Mouse (Mus musculus) midbrain, embryonic 13.5 days (tissue): ENCODE results near the gene Cnih3. TPM values are rescaled to one million over a fixed set of nuclear protein-coding genes. Genes with fewer than 3 reads are reported as not detected.

Experiments
- ATAC-seq: fragments of 200-750 bp; cut with Nextera tagmentation; 2 replicates; pipeline ENCODE4 v1.8.0; 2017; ENCODE audit warnings: mild to moderate bottlenecking, moderate TSS enrichment, moderate library complexity
- H3K27ac ChIP-seq: fragments of 300-500 bp; sonication (generic); 2 replicates; pipeline ENCODE4 v1.5.1; 2015; ENCODE audit warnings: inconsistent platforms, mild to moderate bottlenecking, moderate library complexity
- H3K27me3 ChIP-seq: fragments of 300-500 bp; sonication (generic); 2 replicates; pipeline ENCODE4 v1.6.1; 2015; ENCODE audit warnings: mild to moderate bottlenecking, inconsistent platforms
- H3K36me3 ChIP-seq: fragments of 300-500 bp; sonication (generic); 2 replicates; pipeline ENCODE4 v1.6.1; 2015; ENCODE audit warnings: mild to moderate bottlenecking, inconsistent platforms
- H3K4me1 ChIP-seq: fragments of 300-500 bp; sonication (generic); replicated peaks from 2 replicates; pipeline ENCODE4 v1.6.1; 2015; ENCODE audit warnings: inconsistent platforms
- H3K4me2 ChIP-seq: fragments of 300-500 bp; sonication (generic); replicated peaks from 2 replicates; pipeline ENCODE4 v1.6.1; 2015; ENCODE audit warnings: moderate library complexity, mild to moderate bottlenecking, inconsistent platforms
- H3K4me3 ChIP-seq: fragments of 300-500 bp; sonication (generic); replicated peaks from 2 replicates; pipeline ENCODE4 v1.5.1; 2015; ENCODE audit warnings: mild to moderate bottlenecking, inconsistent platforms
- H3K9ac ChIP-seq: fragments of 300-500 bp; sonication (generic); replicated peaks from 2 replicates; pipeline ENCODE4 v1.6.1; 2015; ENCODE audit warnings: mild to moderate bottlenecking, inconsistent platforms
- H3K9me3 ChIP-seq: fragments of 300-500 bp; sonication (generic); 2 replicates; pipeline ENCODE4 v1.6.1; 2016; ENCODE audit warnings: mild to moderate bottlenecking, inconsistent platforms
- WGBS: fragments of 180-500 bp; shearing (Covaris S2); methylation state at CpG from one replicate; pipeline ENCODE4 v1.1.7; 2015; 5-methylcytosine and 5-hydroxymethylcytosine counted together
- polyA plus RNA-seq: library from polyadenylated mRNA; unstranded; fragments of >200 nt; fragmentation: Nextera tagmentation; extraction: Ambion mirVana; gene quantifications from 2 replicates; pipeline ENCODE4 v1.2.1, GENCODE M21; 2015

Gene Cnih3
- polyA plus RNA-seq, 1 experiment from 2014 or later = 3.8 TPM

DNA sequence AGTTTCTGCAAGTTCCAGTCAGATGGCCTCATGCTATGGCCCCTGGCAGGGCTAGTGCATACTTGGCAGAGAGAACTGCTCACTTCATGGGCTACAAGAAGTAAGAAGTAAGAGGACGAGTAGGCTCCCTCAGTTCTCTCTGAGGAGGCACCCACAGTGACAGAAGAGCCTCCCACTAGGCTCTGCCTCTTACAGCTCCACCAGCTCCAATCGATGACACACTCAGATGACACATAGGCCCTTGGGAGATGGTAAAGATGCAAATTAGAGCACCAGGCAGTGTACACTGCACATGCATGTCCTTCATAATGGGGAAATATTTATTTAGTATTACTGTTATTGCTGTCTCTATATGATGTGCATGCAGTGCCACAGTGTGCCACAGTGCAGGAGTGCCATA lies 62.6 kb downstream of the Cnih3 start:
- ATAC-seq = no peak
- WGBS = 75% methylated on average over 2 of the region's 2 CpGs
- H3K4me3 ChIP-seq = no peak overlapping the region

DNA sequence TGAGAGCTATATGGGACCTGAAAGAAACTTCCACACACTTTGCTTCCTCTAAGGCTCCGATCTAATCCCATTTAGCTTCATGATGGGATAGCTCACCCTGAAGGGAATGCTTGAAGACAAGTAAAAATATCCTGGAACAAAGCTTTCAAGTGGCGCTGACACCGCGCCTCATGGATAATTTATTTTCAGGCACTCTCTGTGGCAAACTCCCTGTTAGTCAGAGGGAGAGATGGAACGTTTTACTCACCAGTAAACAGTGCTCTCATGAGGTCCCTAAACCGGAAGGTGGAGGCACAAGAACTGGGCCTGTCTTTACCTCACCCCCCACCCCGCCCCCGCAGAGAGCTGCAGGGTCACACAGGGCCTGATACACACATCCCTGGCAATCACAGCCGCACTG lies 64.4 kb downstream of the Cnih3 start:
- H3K27me3 ChIP-seq = no peaks in the 10 kb centered on the region
- WGBS = 69% methylated on average over 9 of the region's 9 CpGs
- no peak overlapping the region for H3K9ac ChIP-seq
- peaks cover 21% of the 10 kb centered on the region for H3K4me1 ChIP-seq
- no peak for ATAC-seq
- H3K9me3 ChIP-seq = no peaks in the 10 kb centered on the region
- H3K4me2 ChIP-seq = no peak overlapping the region
- no peak overlapping the region for H3K27ac ChIP-seq
- no peaks in the 10 kb centered on the region for H3K36me3 ChIP-seq
- no peak overlapping the region for H3K4me3 ChIP-seq

More for the DNA sequence above, 62.6 kb downstream of the Cnih3 start:
- Histone ChIP-seq H3K9ac (no peak overlapping the region), H3K27me3 (no peaks in the 10 kb centered on the region), H3K9me3 (no peaks in the 10 kb centered on the region), H3K4me1 (peaks cover 27% of the 10 kb centered on the region), H3K4me2 (no peak overlapping the region), H3K27ac (no peak overlapping the region), H3K36me3 (no peaks in the 10 kb centered on the region)

DNA sequence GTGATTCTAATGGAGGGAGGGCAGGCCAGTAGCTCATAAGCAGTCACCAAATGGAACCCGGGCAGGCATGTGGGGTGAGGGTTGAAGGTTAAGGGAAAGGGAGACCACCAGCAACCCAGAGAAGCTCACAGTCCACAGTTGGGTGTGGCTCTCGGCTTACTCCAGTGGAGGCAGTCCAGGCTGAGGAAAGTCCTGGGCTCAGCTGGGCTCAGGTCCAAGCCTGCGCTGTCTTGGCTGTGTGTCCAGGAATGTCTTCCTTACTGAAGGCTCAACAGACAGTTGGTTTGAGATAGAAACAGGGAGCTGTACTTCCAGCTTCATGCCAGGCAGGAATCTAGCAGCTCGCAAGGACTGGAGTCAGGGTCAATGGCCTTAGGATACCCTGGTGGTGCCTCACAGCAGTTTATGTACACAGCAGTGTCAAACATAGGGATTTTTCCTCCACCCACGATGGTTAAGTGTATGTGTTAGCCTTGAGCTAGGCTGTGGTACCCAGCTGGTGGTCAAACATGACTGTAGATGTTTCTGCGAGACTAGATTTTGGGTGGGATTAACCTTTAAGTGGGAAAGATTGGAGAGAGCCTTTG lies 65.6 kb downstream of the Cnih3 start:
- H3K4me1 ChIP-seq = peaks cover 27% of the 10 kb centered on the region
- no peak overlapping the region for H3K4me2 ChIP-seq
- no peak overlapping the region for H3K27ac ChIP-seq
- H3K27me3 ChIP-seq = no peaks in the 10 kb centered on the region
- ATAC-seq = no peak
- WGBS = 81% methylated on average over 6 of the region's 6 CpGs
- H3K9ac ChIP-seq = no peak overlapping the region
- no peak overlapping the region for H3K4me3 ChIP-seq
- no peaks in the 10 kb centered on the region for H3K9me3 ChIP-seq
- no peaks in the 10 kb centered on the region for H3K36me3 ChIP-seq

DNA sequence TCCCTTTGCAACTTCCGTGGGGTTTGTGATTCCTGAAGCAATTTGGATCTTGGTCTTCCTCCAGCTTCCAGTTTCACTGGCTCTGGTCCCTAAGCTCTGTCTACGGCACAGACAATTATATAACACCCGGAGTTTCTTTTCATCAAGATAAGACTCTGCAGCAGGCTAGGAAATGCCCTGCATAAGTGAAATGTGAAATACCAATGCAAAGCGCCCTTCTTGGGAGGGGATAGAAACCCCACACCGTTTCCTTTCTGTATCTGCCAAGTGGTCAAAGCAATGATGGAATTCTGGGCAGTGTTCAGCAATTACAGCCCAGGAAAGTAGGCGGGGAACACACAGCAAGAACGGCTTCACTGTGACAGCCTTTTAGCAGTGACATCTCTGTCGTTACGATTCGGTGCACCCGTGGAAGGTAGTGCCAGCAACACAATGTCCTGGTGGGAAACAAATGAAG lies 67.7 kb downstream of the Cnih3 start:
- Histone ChIP-seq H3K27me3 (no peaks in the 10 kb centered on the region), H3K9me3 (no peaks in the 10 kb centered on the region), H3K36me3 (no peaks in the 10 kb centered on the region), H3K27ac (no peak overlapping the region; the same call in 1 of the 2 replicates), H3K4me2 (no peak overlapping the region), H3K4me3 (no peak overlapping the region), H3K4me1 (peaks cover 28% of the 10 kb centered on the region), H3K9ac (no peak overlapping the region)
- ATAC-seq = 0 out of 2 replicates have a peak, but pooled peaks have one; percentile 17
- 29% methylated on average over 11 of the region's 11 CpGs for WGBS

DNA sequence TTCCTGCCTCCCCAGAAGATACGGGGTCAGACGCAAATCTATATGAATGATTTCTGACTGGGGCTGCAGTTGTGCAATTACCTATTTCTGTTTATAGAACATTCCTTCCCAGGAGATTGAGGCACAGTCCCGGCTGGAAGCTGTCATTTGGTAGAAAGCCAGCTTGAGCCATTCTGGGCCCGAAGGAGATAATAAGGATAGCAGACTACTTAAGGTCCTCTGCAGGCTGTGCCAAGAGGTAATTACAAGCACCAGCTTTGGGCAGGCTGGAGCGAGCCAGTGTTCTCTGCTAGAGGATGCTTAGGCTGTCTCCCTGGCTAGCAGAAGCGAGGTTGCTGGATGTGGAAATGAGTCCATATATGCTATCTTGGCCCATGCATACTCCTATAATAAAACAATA lies 70.4 kb downstream of the Cnih3 start:
- Histone ChIP-seq H3K9ac (no peak overlapping the region), H3K27me3 (no peaks in the 10 kb centered on the region), H3K9me3 (no peaks in the 10 kb centered on the region), H3K27ac (no peak overlapping the region), H3K4me1 (peaks cover 30% of the 10 kb centered on the region), H3K4me2 (no peak overlapping the region), H3K36me3 (no peaks in the 10 kb centered on the region), H3K4me3 (no peak overlapping the region)
- no peak for ATAC-seq
- WGBS = 57% methylated on average over 6 of the region's 6 CpGs

DNA sequence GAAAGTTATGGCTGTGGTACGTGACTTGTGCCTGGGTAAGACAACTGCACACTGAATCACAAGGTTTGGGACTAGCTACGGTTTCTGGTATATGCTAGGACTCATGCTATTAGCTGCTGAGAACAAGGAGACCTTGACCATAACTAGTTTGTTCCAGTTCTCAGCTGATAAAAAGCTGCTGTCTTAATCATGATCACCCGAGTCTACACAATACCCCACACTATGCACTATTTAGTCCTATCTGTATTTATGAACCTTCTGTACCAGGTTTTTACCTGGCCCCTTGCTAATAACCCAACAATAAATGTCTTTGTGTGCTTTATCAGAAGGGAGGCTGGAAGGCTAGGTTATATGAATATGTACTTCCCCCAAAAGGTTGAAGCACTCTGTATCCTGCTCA lies 72.5 kb downstream of the Cnih3 start:
- H3K27ac ChIP-seq = no peak overlapping the region
- H3K36me3 ChIP-seq = no peaks in the 10 kb centered on the region
- H3K9me3 ChIP-seq = no peaks in the 10 kb centered on the region
- no peak overlapping the region for H3K4me3 ChIP-seq
- ATAC-seq = no peak
- H3K9ac ChIP-seq = no peak overlapping the region
- 89% methylated on average over 3 of the region's 3 CpGs for WGBS
- peaks cover 20% of the 10 kb centered on the region for H3K4me1 ChIP-seq
- no peak overlapping the region for H3K4me2 ChIP-seq
- no peaks in the 10 kb centered on the region for H3K27me3 ChIP-seq

DNA sequence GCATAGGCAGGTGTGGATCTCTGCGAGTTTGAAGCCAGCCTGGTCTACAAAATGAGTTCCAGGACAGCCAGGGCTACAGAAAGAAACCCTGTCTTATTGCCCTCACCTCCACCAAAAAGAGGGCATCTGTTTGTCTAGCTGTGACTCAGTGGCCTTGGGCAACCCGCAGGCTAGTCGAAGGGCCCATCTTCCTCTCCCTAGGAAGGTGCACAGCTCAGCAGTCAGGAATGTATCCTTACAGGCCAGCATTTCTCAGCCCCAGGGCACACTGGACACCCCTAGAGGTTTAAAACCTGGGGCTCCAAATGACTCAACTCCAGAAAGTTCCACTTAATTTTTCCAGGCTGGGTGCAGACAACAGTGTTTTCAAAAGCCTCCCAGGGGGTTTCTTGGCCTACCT lies 73.0 kb downstream of the Cnih3 start:
- Histone ChIP-seq H3K27me3 (no peaks in the 10 kb centered on the region), H3K4me3 (no peak overlapping the region), H3K36me3 (no peaks in the 10 kb centered on the region), H3K4me2 (no peak overlapping the region), H3K9ac (no peak overlapping the region), H3K9me3 (no peaks in the 10 kb centered on the region), H3K27ac (no peak overlapping the region), H3K4me1 (peaks cover 15% of the 10 kb centered on the region)
- 91% methylated on average over 3 of the region's 3 CpGs for WGBS
- ATAC-seq = no peak

DNA sequence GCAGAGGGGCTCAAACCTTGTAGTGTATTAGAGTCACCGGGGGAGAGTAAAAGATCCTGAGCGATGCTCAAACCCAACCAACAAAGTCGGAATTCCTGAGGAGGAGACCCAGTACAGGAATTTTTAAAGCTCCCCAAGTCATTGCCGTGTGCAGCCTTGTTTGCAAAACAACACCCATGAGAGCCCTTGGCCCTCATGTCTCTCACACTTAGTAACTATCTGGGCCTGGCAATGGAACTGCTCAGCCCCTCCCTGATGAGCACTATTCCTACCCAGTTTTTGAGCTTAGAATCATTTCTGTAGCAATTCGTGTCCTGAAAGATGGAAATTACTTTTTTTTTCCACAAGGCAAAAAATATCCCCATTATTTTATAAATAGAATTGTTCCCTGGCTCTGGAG lies 74.0 kb downstream of the Cnih3 start:
- Histone ChIP-seq H3K4me2 (no peak overlapping the region), H3K27ac (no peak overlapping the region), H3K27me3 (no peaks in the 10 kb centered on the region), H3K9ac (no peak overlapping the region), H3K9me3 (no peaks in the 10 kb centered on the region), H3K4me1 (peaks cover 9% of the 10 kb centered on the region; the same call in 1 of the 2 replicates), H3K36me3 (no peaks in the 10 kb centered on the region), H3K4me3 (no peak overlapping the region)
- 86% methylated on average over 5 of the region's 5 CpGs for WGBS
- no peak for ATAC-seq

DNA sequence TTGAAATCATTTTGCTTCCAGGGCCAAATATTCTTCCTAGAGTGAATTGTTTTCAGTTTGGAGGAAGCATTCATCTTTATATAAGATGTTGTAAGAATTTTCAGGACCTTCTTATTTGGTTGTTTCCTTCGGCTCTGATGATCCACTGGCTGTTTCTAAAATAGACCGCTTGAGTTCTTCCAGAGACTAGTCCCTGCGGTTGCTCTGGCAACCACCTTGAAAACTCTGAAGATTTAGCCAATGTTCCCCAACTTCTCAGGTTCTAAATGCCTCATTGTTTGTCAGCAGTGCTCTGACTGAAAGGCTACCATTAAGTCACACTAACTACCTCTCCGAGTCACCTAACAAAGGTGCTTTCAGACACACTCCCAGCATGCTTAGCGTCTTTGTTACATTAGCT lies 80.8 kb downstream of the Cnih3 start:
- no peak overlapping the region for H3K27ac ChIP-seq
- 85% methylated on average over 5 of the region's 5 CpGs for WGBS
- H3K4me2 ChIP-seq = no peak overlapping the region
- no peak overlapping the region for H3K4me3 ChIP-seq
- H3K27me3 ChIP-seq = no peaks in the 10 kb centered on the region
- H3K36me3 ChIP-seq = no peaks in the 10 kb centered on the region
- H3K4me1 ChIP-seq = no peaks in the 10 kb centered on the region
- H3K9ac ChIP-seq = no peak overlapping the region
- H3K9me3 ChIP-seq = no peaks in the 10 kb centered on the region
- no peak for ATAC-seq

DNA sequence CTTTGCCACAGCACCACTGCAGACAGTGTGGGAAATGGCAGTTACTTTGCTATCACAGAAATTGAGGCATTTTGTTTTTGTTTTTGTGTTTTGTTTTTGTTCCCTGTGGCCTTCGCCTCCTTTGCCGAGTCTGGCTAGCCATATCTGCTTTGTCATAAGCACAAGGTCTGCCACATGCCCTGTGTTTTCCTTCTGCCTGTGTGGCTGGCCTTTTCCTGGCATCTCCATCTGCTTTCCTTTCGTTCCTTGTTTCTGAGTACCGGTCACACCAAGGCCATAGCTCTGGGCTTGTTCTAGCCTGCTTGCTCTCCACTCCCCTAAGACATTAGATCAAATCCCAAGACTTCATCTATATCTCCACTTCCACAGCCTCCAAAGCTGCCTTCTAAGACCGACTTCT lies 83.0 kb downstream of the Cnih3 start:
- Histone ChIP-seq H3K9ac (no peak overlapping the region), H3K9me3 (no peaks in the 10 kb centered on the region), H3K4me1 (no peaks in the 10 kb centered on the region), H3K4me2 (no peak overlapping the region), H3K36me3 (no peaks in the 10 kb centered on the region), H3K4me3 (no peak overlapping the region), H3K27ac (no peak overlapping the region), H3K27me3 (no peaks in the 10 kb centered on the region)
- no peak for ATAC-seq
- WGBS = 86% methylated on average over 5 of the region's 5 CpGs

DNA sequence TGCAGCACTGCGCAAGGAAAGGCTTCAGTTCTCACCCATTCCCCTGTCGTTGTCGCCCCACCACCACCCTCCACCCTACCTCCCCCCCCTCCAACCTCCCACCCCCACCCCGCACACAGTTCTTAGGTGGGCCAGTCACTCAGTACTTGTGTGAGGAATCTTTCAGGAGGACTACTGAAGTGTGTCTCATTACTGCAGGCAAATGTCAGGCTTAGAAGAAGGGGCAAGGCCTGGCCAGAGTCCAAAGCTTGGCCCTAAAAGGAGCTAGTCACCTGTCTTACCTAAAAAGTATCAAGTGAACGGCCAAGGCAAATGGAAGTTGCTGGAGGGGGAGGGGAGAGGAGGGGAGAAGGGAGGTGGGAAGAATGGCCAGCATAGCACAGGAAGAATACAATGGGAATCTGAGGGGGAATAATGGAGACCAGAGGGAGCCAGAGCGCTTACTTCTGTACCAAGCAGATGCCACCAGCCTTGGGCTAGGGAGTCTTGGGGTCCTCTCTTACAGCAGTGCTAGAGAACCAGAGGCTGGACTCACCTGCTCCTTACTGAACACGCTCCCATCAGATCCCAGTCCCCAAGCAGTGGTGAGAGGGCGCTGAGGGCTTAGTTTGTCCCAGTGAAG lies 88.7 kb downstream of the Cnih3 start:
- no peak overlapping the region for H3K27ac ChIP-seq
- no peak overlapping the region for H3K4me3 ChIP-seq
- H3K4me1 ChIP-seq = no peaks in the 10 kb centered on the region
- 68% methylated on average over 8 of the region's 8 CpGs for WGBS
- H3K4me2 ChIP-seq = no peak overlapping the region
- ATAC-seq = no peak
- H3K27me3 ChIP-seq = no peaks in the 10 kb centered on the region
- no peak overlapping the region for H3K9ac ChIP-seq
- no peaks in the 10 kb centered on the region for H3K9me3 ChIP-seq
- H3K36me3 ChIP-seq = no peaks in the 10 kb centered on the region

DNA sequence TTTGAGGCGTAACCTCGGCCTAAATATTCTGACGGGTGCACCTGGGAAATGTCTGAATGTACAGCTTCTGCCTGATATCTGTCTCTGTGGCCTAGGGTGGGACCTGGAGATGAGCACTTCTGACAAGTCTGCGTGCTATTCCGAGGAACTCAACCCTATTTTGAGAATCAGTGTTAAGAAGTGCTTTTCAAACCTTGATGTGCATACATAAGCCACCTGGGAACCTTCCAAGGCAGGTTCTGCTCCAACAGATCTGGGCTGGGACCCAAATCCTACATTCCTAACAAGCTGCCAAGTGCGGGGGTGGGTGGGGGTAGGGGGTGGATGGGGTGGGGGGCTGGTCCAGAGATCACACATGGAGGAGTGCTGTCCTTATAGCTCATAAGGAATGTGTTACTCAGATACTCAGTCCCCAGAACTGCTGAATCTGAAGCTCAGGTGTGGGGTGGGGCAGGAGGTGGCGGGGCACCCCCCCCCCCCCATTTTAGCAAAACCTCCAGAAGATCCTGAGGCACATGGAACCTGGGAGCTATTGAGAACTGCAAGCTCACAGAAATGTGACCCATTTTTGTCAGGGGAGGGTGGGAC lies 89.3 kb downstream of the Cnih3 start:
- Histone ChIP-seq H3K4me2 (no peak overlapping the region), H3K4me3 (no peak overlapping the region), H3K4me1 (no peaks in the 10 kb centered on the region), H3K27me3 (no peaks in the 10 kb centered on the region), H3K27ac (no peak overlapping the region), H3K9ac (no peak overlapping the region), H3K9me3 (no peaks in the 10 kb centered on the region), H3K36me3 (no peaks in the 10 kb centered on the region)
- ATAC-seq = no peak
- 90% methylated on average over 7 of the region's 7 CpGs for WGBS
